Mouse (Mus musculus): ENCODE results near the gene Rnf213.

DNA sequence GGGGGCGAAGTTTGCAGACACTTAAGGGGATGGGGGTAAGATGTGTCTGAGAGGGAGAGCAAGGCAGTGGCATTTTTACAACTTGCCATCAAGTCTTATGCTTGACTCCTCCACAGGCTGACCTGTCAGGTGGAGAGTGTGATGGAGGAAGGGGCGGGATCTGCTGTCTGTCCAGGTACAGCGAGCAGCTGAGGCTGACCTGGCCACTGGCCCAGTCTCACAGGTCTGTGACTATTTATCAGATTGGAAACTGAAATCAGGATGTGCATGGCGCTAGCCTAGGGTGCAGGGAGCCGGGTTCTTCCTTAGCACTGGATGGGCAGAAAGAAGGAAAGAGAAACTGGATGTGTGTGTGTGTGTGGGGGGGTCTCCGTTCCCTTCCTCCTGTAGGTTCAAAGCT, 1.3 kb downstream of the Rnf213 start:
- no peak for TF ChIP-seq CTCF (IDR thresholded peaks at IDR 0.05; ENCODE audit: borderline replicate concordance, extremely low read depth, insufficient read depth, insufficient read length)
- TF ChIP-seq POLR2A (IDR thresholded peaks at IDR 0.05; ENCODE audit: borderline replicate concordance, extremely low read depth, insufficient read depth, insufficient read length, poor library complexity, severe bottlenecking): no peak
